Mouse (Mus musculus): ENCODE results near the gene Crygn. TPM values are rescaled to one million over a fixed set of nuclear protein-coding genes. Genes with fewer than 3 reads are reported as not detected.
A peak's percentile ranks its signal among the peaks of the same experiment; 100 is the strongest.
"Not testable (repeated sequence)": the region's sequence is repeated elsewhere in the genome, so short reads cannot be mapped to it uniquely, and the experiment has no call there.

The Crygn gene
- polyA plus RNA-seq, 1 experiment from 2014 or later = 1.6 TPM

DNA sequence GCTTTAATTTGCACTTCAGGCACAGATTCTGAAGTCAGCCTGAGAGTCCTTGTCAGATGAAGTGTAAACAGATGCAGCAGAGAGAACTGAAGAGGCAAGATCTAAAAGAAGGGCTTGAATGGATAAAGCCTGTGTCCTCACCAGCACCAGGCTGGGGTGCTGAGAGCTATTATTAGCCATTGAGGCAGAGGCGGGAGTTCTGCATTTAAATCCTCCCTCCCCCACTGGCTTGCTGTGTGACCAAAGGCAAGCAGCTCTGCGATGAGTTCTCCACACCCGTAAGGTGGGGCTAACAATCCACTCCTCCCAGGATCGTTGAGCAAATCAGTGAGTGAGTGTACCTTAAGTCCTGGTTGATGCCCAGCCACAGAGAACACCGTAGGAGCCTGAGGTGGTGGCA is 23.2 kb upstream of the Crygn start:
- Histone ChIP-seq H3K27me3 (ENCODE audit: control insufficient read depth, insufficient read depth, low read length) (no peaks in the 10 kb centered on the region), H3K36me3 (ENCODE audit: control insufficient read depth, insufficient read depth, low read length) (no peaks in the 10 kb centered on the region), H3K27ac (replicated peaks; ENCODE audit: low read depth, low read length) (no peak overlapping the region), H3K4me3 (replicated peaks; ENCODE audit: low read depth, low read length) (no peak overlapping the region), H3K9me3 (ENCODE audit: control insufficient read depth, low read length) (no peaks in the 10 kb centered on the region; the same call in 1 of the 2 replicates), H3K4me2 (ENCODE audit: low read length) (no peak overlapping the region), H3K9ac (replicated peaks; ENCODE audit: low read length) (no peak overlapping the region), H3K4me1 (ENCODE audit: control insufficient read depth, insufficient read depth, low read length) (0 out of 2 replicates have a peak, but pooled peaks cover 4% of the 10 kb centered on the region)
- DNase-seq (no peak), ATAC-seq (ENCODE audit: low FRiP score, low TSS enrichment) (no peak)
- 12% methylated on average over 5 of the region's 5 CpGs for WGBS

GRCm38 (mm10) chr5:24779881-24780512 is 22.2 kb upstream of the Crygn start:
- Histone ChIP-seq H3K4me3 (replicated peaks; ENCODE audit: low read depth, low read length) (no peak overlapping the region), H3K27ac (replicated peaks; ENCODE audit: low read depth, low read length) (no peak overlapping the region), H3K36me3 (ENCODE audit: control insufficient read depth, insufficient read depth, low read length) (no peaks in the 10 kb centered on the region), H3K9me3 (ENCODE audit: control insufficient read depth, low read length) (no peaks in the 10 kb centered on the region; the same call in 1 of the 2 replicates), H3K27me3 (ENCODE audit: control insufficient read depth, insufficient read depth, low read length) (no peaks in the 10 kb centered on the region), H3K4me1 (ENCODE audit: control insufficient read depth, insufficient read depth, low read length) (0 out of 2 replicates have a peak, but pooled peaks cover 4% of the 10 kb centered on the region), H3K4me2 (ENCODE audit: low read length) (no peak overlapping the region), H3K9ac (replicated peaks; ENCODE audit: low read length) (no peak overlapping the region)
- WGBS = 44% methylated on average over 15 of the region's 15 CpGs
- ATAC-seq (ENCODE audit: low FRiP score, low TSS enrichment) (no peak), DNase-seq (peak; percentile 58)

- Histone ChIP-seq H3K27me3 (ENCODE audit: control insufficient read depth, insufficient read depth, low read length) (no peaks in the 10 kb centered on the region), H3K4me2 (ENCODE audit: low read length) (no peak overlapping the region), H3K27ac (replicated peaks; ENCODE audit: low read depth, low read length) (no peak overlapping the region), H3K4me1 (ENCODE audit: control insufficient read depth, insufficient read depth, low read length) (0 out of 2 replicates have a peak, but pooled peaks cover 4% of the 10 kb centered on the region), H3K9ac (replicated peaks; ENCODE audit: low read length) (no peak overlapping the region), H3K9me3 (ENCODE audit: control insufficient read depth, low read length) (no peaks in the 10 kb centered on the region), H3K36me3 (ENCODE audit: control insufficient read depth, insufficient read depth, low read length) (no peaks in the 10 kb centered on the region), H3K4me3 (replicated peaks; ENCODE audit: low read depth, low read length) (no peak overlapping the region)
- no peak for DNase-seq
- ATAC-seq (ENCODE audit: low FRiP score, low TSS enrichment) = no peak
These were observed 21.5 kb upstream of the Crygn start for GRCm38 (mm10) chr5:24779321-24779720.

GRCm38 (mm10) chr5:24778843-24779140 is 21.0 kb upstream of the Crygn start:
- no peak overlapping the region for H3K27ac ChIP-seq (replicated peaks; ENCODE audit: low read depth, low read length)
- H3K9ac ChIP-seq (replicated peaks; ENCODE audit: low read length) = peak overlapping the region; percentile 34; the same call in 1 of the 2 replicates
- H3K4me1 ChIP-seq (ENCODE audit: control insufficient read depth, insufficient read depth, low read length) = 0 out of 2 replicates have a peak, but pooled peaks cover 4% of the 10 kb centered on the region
- no peaks in the 10 kb centered on the region for H3K9me3 ChIP-seq (ENCODE audit: control insufficient read depth, low read length)
- no peaks in the 10 kb centered on the region for H3K36me3 ChIP-seq (ENCODE audit: control insufficient read depth, insufficient read depth, low read length)
- peak overlapping the region; percentile 41 for H3K4me2 ChIP-seq (ENCODE audit: low read length)
- WGBS = 33% methylated on average over 13 of the region's 13 CpGs
- H3K4me3 ChIP-seq (replicated peaks; ENCODE audit: low read depth, low read length) = no peak overlapping the region
- DNase-seq (no peak), ATAC-seq (ENCODE audit: low FRiP score, low TSS enrichment) (no peak)
- no peaks in the 10 kb centered on the region for H3K27me3 ChIP-seq (ENCODE audit: control insufficient read depth, insufficient read depth, low read length)

DNA sequence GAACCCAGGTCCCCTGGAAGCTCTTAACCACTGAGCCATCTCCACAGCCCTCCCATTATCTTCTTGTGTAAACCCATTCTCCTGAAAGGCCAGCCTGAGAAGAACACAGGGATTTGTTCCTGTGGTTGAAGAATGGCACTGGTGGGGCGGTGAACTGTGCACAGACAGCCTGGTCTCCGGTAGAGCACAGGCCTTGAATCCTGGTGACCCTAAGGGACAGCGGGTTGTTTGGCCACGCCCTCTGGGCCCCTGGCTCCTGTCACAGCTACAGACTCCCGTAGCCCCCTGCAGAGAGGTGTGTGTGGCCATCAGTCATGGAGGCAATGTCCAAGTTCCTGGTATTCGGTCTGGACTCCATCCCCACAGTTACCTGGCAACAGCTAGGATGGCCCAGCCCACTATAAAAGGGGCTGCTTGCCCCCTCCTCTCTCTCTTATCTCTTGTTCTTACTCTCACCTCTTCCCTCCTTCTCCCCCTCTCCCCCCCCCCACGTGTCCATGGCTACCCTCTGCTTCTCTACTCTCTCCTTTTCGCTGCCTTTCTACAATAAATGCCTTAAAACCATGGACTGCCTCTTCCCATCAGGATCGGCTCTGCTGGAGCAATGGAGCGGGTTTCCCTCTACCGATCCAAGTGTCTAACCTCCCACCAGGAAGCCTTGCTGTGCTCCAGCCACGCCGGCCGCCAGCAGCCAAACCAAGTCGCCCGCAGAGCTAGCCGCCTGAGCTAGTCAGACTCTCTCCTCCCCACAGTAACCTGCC is 20.5 kb upstream of the Crygn start:
- Histone ChIP-seq H3K27me3 (ENCODE audit: control insufficient read depth, insufficient read depth, low read length) (no peaks in the 10 kb centered on the region), H3K9ac (replicated peaks; ENCODE audit: low read length) (peak overlapping the region; percentile 34; the same call in 1 of the 2 replicates), H3K27ac (replicated peaks; ENCODE audit: low read depth, low read length) (no peak overlapping the region), H3K36me3 (ENCODE audit: control insufficient read depth, insufficient read depth, low read length) (no peaks in the 10 kb centered on the region), H3K9me3 (ENCODE audit: control insufficient read depth, low read length) (no peaks in the 10 kb centered on the region), H3K4me3 (replicated peaks; ENCODE audit: low read depth, low read length) (no peak overlapping the region), H3K4me2 (ENCODE audit: low read length) (peak overlapping the region; percentile 41), H3K4me1 (ENCODE audit: control insufficient read depth, insufficient read depth, low read length) (0 out of 2 replicates have a peak, but pooled peaks cover 4% of the 10 kb centered on the region)
- ATAC-seq (ENCODE audit: low FRiP score, low TSS enrichment) = no peak
- 11% methylated on average over 17 of the region's 17 CpGs for WGBS
- DNase-seq = peak; percentile 42

DNA sequence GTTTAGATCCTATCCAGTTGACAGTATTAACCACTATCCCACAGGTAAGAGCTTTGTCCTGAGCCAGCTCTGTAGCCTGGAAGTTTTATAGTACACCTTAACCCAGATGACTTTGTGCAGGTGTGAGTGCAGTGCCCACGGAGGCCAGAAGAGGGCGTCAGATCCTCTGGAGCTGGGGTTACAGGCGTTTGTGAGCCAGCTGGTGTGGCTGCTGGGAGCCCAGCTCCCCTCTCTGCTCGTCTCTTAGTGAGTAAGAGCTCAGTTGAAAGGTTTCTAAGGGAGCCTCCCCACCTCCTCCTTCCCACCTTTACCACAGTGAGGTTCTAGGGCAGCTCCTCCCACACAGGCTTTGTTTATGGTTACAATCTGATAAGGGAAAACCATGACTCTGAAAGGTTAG is 18.9 kb upstream of the Crygn start:
- no peak overlapping the region for H3K9ac ChIP-seq (replicated peaks; ENCODE audit: low read length)
- no peak overlapping the region for H3K4me2 ChIP-seq (ENCODE audit: low read length)
- no peaks in the 10 kb centered on the region for H3K9me3 ChIP-seq (ENCODE audit: control insufficient read depth, low read length)
- no peak overlapping the region for H3K4me3 ChIP-seq (replicated peaks; ENCODE audit: low read depth, low read length)
- no peak for ATAC-seq (ENCODE audit: low FRiP score, low TSS enrichment)
- no peak for DNase-seq
- 68% methylated on average over 4 of the region's 4 CpGs for WGBS
- no peak overlapping the region for H3K27ac ChIP-seq (replicated peaks; ENCODE audit: low read depth, low read length)
- H3K36me3 ChIP-seq (ENCODE audit: control insufficient read depth, insufficient read depth, low read length) = no peaks in the 10 kb centered on the region
- H3K4me1 ChIP-seq (ENCODE audit: control insufficient read depth, insufficient read depth, low read length) = 0 out of 2 replicates have a peak, but pooled peaks cover 4% of the 10 kb centered on the region
- no peaks in the 10 kb centered on the region for H3K27me3 ChIP-seq (ENCODE audit: control insufficient read depth, insufficient read depth, low read length)

GRCm38 (mm10) chr5:24774549-24774948 is 16.7 kb upstream of the Crygn start:
- H3K36me3 ChIP-seq (ENCODE audit: control insufficient read depth, insufficient read depth, low read length); H3K9ac ChIP-seq (replicated peaks; ENCODE audit: low read length); H3K9me3 ChIP-seq (ENCODE audit: control insufficient read depth, low read length); H3K27ac ChIP-seq (replicated peaks; ENCODE audit: low read depth, low read length); DNase-seq; ATAC-seq (ENCODE audit: low FRiP score, low TSS enrichment); H3K4me2 ChIP-seq (ENCODE audit: low read length); H3K4me1 ChIP-seq (ENCODE audit: control insufficient read depth, insufficient read depth, low read length); H3K27me3 ChIP-seq (ENCODE audit: control insufficient read depth, insufficient read depth, low read length); H3K4me3 ChIP-seq (replicated peaks; ENCODE audit: low read depth, low read length): not testable (repeated sequence)
- WGBS = 79% methylated on average over 16 of the region's 16 CpGs

DNA sequence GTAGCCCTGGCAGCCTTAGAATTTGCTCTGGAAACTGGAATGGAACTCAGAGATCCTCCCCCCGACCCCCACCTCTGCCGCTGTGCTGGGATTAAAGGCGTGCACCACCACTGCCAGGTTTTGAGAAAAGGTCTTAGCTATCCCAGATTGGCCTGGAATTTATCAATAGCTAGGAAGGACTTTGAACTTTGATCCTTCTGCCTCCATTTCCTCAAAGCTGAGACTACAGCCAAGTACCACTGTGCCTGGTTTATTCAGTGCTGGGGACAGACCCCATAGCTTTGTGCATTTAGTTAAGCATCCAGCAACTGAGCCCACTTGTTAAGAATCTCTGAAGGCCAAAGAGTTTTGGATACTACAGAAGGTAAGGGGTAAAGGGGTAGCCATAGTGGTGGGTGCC is 877 bp downstream of the Crygn start:
- Histone ChIP-seq H3K4me3 (replicated peaks; ENCODE audit: low read depth, low read length) (no peak overlapping the region), H3K4me2 (ENCODE audit: low read length) (no peak overlapping the region), H3K27me3 (ENCODE audit: control insufficient read depth, insufficient read depth, low read length) (no peaks in the 10 kb centered on the region), H3K27ac (replicated peaks; ENCODE audit: low read depth, low read length) (no peak overlapping the region), H3K9me3 (ENCODE audit: control insufficient read depth, low read length) (no peaks in the 10 kb centered on the region), H3K36me3 (ENCODE audit: control insufficient read depth, insufficient read depth, low read length) (no peaks in the 10 kb centered on the region), H3K4me1 (ENCODE audit: control insufficient read depth, insufficient read depth, low read length) (peaks cover 4% of the 10 kb centered on the region; the same call in 1 of the 2 replicates), H3K9ac (replicated peaks; ENCODE audit: low read length) (no peak overlapping the region)
- ATAC-seq (ENCODE audit: low FRiP score, low TSS enrichment) = no peak
- DNase-seq = no peak
- WGBS = 53% methylated on average over 3 of the region's 3 CpGs

DNA sequence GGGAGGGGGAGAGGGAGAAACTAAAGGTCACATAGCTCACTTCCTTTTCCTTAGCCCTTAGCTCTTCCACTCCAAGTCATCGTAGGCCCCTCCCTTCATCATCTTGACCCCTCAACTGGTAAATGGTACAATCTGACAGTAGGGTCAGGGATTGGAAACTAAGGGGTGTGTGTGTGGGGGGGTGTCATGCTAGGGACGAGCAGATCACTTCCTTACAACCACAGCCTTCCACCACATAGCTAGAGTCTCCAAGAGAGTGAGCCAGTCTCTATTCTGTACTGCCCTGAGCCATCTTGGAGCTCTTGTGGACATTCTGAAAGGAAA is 5.7 kb downstream of the Crygn start:
- H3K9ac ChIP-seq (replicated peaks; ENCODE audit: low read length) = no peak overlapping the region
- peaks cover 20% of the 10 kb centered on the region for H3K4me1 ChIP-seq (ENCODE audit: control insufficient read depth, insufficient read depth, low read length)
- peak overlapping the region; percentile 94 for H3K4me2 ChIP-seq (ENCODE audit: low read length)
- H3K27ac ChIP-seq (replicated peaks; ENCODE audit: low read depth, low read length) = no peak overlapping the region
- H3K4me3 ChIP-seq (replicated peaks; ENCODE audit: low read depth, low read length) = no peak overlapping the region
- WGBS = 8% methylated on average over 2 of the region's 2 CpGs
- ATAC-seq (ENCODE audit: low FRiP score, low TSS enrichment) (no peak), DNase-seq (peak; percentile 27)
- no peaks in the 10 kb centered on the region for H3K27me3 ChIP-seq (ENCODE audit: control insufficient read depth, insufficient read depth, low read length)
- no peaks in the 10 kb centered on the region for H3K36me3 ChIP-seq (ENCODE audit: control insufficient read depth, insufficient read depth, low read length)
- H3K9me3 ChIP-seq (ENCODE audit: control insufficient read depth, low read length) = no peaks in the 10 kb centered on the region
